Mouse (Mus musculus): ENCODE results near the gene Pltp. TPM values are rescaled to one million over a fixed set of nuclear protein-coding genes. Genes with fewer than 3 reads are reported as not detected.

Gene Pltp
- polyA plus RNA-seq, 2 experiments from 2014 or later: 0.87 to 1.0 TPM

GRCm38 (mm10) chr2:164845782-164846181 lies 11.7 kb downstream of the Pltp start:
- ATAC-seq: no peak

- ATAC-seq: no peak
Observed at GRCm38 (mm10) chr2:164835164-164835563, 22.3 kb downstream of the Pltp start.

- ATAC-seq: peak; percentile 21
Observed at GRCm38 (mm10) chr2:164834531-164834930, 23.0 kb downstream of the Pltp start.

DNA sequence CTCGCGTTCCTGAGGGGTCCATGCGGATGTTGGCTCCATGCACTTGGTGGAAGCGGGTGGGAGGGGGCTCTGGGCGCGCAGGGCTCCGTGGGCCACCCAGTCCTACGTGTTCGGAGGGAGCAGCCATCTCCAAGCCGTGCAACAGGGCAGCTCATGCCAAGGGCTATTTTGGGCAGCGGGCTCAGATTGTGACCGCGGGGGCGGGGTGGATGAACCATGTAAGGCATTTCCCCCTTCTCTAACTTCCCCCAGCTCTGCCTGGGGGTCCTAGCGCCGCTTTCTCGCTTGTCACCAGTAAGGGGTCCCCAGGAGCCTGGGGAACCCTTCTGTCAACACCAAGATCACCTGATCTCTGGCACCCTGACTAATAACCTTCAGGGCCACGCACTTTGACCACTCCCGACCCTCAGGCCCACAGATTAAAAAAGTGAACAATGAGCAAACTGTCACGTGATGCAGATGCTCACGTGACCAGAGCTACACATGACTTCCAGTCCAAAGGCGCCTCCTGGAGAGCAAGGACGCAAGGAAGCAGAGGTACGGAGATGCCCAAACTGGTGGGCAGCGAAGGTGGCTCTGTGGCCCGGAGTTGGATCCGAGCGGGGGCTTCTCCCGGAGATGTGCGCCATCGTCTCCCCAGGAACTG lies 24.1 kb downstream of the Pltp start, which contains the start of gene Neurl2:
Neurl2 (minus strand) TSS at position 143 of the 646 bp plus-strand sequence.
- peak; percentile 53 for ATAC-seq

- peak; percentile 81 for ATAC-seq
Observed at GRCm38 (mm10) chr2:164832748-164833301, 24.7 kb downstream of the Pltp start, which contains the start of gene Ctsa. Gene Ctsa (plus strand): TSS chr2:164832873.

DNA sequence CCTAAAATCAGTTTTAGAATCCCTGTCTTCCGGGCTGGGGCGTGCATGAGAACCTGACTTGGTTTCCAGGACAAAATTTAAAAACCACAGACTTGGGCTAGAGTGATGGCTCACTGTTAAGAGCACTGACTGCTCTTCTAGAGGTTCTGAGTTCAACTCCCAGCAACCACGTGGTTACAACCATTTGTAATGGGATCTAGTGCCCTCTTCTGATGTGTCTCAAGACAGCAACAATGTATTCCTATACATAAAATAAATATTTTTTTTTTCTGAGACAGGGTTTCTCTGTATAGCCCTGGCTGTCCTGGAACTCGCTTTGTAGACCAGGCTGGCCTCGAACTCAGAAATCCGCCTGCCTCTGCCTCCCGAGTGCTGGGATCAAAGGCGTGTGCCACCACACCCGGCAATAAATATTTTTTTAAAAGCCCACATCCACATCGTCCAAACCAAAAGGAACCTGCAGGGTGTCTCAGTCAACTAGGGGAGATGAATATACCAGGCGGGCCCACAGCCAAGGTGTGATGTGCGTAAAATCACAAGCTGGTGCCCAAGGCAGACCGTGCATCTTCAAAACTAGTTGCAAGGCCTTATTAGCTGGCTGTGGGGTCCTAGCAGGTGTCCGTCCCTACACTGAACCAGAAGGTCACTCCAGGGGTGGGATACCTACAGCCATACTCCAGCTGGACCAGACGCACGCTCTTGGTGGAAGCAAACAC lies 25.3 kb downstream of the Pltp start:
- ATAC-seq: no peak

DNA sequence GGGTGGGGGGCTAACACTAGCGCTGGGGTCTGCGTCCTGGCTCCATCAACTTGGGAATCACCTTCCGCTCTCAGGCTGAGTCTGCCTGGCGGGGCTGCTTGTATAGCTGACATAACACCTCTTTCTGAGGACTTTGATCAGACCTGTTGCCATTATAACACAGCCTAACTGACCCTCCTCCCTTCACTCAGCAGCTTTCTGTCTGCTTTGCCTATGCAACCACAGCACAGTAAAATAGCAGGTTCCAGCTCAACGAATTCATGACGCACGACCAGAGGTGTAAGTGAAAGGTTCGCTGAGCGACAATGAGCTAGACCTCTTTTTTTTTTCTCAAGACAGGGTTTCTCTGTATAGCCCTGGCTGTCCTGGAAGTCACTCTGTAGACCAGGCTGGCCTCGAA lies 26.5 kb downstream of the Pltp start:
- ATAC-seq: no peak

- no peak for ATAC-seq
Observed at GRCm38 (mm10) chr2:164829090-164829489, 28.4 kb downstream of the Pltp start.

- no peak for ATAC-seq
Observed at GRCm38 (mm10) chr2:164828437-164828836, 29.1 kb downstream of the Pltp start, which contains the start of gene Spata25. Gene Spata25 (minus strand): TSS chr2:164828537.

DNA sequence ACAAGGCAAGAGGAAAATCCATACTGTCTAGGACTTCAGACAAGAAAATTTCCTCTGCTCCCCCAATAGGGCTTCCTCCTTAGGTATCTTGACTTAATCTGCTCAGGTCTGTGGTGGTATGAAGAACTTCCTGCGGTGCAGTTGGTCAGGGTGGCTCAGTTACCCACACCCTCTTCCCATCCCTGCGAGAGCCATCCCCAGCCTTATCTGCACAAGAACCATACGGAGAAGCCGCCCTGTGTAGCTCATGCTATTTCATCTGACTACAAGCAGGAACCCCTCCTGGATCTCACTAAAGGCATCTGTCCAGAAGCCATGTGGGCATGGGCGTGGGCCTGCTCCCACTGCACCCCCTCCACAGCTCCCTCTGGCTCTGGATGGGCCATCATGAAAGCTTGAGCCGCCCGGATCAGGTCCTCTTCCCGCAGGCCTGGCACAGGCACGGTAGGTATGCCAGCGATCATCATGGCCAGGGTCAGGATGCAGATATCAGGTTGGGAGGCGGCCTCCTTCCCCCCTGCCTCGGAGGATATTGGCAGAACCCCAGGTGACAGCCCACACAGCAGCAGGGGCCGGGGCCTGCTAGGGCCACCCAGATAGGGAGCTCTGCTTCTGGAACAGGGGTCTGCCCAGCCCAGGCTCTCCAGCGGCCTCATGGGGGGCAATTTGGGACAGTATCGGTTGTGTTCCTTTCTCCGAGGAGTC lies 30.2 kb downstream of the Pltp start:
- ATAC-seq: no peak

- no peak for ATAC-seq
Observed at GRCm38 (mm10) chr2:164825521-164825920, 32.0 kb downstream of the Pltp start.

DNA sequence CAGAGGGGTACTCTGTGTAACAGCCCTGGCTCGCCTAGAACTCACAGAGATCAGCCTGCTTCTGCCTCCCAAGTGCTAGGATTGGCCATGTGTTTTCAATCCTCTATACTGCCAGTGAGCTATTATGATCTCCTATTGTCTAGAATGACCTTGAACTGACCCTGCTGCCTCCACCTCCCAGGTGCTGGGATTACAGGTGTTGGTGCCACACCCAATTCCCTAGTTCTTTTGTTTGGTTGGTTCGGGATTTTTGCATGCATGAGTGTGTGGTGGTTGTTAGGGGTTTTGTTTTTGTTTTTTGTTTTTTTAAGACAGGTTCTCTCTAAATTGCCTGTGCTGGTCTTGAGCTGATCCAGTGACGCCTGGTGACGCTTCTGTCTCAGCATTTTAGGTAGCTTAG lies 33.5 kb downstream of the Pltp start:
- no peak for ATAC-seq

- no peak for ATAC-seq
Observed at GRCm38 (mm10) chr2:164823181-164823585, 34.3 kb downstream of the Pltp start.

DNA sequence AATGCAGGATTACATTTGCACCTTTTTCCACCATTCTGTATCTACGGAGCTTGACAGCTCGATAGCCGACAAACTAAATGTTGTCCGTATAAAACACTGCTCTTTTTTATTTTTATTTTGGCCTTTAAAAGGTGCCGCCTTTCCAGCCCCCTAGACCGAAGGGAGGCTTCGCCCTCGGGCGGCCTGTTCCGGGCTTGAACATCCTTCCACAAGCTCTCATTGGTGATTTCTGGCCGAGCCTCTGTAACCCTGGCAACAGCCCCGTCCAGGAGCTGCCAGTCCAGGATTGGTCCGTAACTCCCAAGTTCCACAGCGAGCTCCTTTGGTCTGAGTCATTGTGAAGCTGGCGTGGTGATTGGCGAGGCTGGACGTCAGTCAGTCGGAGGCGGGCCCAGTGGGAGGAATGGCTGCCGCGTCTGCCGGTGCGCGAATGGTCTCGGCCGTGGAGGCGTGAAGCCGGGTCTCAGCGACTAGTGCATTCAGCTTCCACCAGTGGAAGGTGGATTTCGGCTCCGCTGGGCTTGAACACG lies 34.8 kb downstream of the Pltp start, which contains the start of gene Zswim1:
Zswim1 (plus strand) TSS at position 51 of the 530 bp plus-strand sequence.
- ATAC-seq: peak; percentile 100

DNA sequence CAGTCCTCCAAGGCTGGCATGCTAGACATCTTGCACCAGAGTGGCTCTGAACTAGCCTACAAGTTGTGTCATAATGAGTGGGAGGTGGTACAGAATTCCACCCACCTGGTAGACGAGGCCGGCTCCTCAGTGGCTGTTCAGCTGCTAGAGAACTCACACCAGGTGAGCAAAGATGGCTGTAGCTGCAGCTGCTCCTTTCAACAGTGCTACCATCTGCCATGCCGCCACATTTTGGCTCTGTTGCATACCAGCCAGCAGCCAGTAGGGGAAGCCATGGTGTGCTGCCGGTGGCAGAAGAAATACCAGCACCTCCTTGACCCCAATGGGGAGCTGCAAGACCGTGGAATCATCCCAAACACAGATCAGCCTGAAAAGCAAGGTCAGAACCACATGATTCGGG lies 36.5 kb downstream of the Pltp start:
- ATAC-seq: no peak

DNA sequence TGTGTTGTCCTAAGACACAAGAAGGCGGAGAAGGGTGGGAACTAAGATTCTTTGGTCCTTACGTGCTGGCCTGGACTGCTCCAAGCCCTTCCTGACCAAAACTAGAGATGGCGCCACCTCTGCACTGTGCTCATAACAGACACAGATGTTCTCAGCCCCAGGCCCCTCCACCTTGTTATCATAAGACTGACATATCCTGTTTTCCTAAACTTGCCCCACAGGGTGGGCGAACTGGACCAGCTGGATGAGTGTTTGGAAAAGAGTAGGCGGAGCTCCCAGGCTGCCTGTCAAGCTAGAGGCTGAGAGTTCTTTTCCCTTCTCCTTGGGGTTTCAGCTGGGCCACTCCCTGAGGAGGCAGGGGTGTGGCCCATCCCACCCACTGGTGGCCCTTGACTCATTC lies 39.8 kb downstream of the Pltp start:
- no peak for ATAC-seq

DNA sequence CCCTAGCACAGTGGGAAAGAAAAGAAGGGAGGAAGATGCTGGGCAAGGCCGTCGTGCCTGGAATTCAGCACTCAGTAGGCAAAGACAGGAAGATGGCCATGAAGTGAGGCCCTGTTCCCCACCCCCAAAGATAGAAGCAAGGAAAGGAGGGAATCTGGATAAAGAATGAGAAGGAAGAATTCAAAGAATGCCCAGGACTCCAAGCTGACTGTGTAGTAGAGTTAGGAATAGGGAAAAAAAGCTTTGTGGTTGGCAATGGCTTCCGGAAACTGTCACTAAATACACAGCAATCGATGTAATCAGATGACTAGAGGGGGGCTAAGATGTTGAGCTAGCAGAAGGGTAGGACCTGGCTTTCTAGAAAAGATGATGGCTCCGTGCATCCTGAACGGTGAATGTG lies 40.3 kb downstream of the Pltp start:
- no peak for ATAC-seq

DNA sequence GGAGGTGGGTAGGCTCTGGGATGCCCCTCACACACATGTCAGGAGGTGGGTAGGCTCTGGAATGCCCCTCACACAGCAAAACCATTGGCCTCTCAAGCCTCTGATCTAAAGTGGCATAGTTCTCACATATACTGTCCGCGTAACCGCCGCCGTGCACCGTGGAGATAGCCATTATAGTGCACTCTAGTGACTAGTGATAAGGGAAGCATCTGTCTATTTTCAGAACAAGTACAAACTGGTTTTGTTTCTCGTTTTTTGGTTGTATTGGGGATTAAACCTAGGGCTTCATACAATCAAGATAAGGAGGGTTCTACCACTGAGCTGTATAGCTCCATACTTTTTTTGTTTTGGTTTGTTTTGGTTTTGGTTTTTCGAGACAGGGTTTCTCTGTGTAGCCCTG lies 41.7 kb downstream of the Pltp start:
- no peak for ATAC-seq

DNA sequence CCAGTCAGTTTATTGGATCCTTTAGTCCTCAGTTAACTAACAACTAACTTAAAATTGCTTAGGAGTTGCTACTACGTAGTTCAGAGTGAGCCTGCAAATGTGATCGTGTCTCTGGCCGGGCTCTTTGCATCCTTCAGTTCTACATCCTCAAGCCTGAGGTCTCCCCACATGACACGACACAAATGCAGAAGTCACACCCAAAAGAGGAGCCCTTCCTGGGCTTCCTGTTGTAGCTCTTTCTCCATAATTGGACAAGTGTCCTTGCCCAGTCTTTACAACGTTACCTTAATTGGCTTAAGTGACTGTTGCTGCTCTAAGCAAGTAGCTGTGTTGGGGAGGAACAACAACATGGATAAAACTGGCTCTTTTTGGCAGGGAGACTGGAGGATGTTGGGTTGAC lies 42.2 kb downstream of the Pltp start:
- no peak for ATAC-seq

DNA sequence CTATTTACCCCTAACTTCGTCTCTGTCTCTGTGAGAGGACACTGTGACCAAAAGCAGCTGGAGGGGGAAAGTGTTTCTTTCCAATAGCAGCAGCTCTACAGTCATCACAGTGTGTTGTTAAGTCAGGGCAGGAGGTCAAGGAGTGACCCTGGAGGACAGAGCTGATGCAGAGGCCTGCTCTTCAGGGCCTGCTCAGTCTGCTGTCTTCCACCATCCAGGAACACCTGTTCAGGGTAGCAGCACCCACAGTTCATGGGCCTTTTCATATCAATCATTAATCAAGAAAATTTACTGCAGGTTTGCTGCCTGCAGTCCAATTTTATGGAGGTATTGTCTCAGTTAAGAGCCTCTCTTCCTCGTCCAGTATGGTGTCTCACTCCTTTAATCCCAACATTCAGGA lies 44.0 kb downstream of the Pltp start:
- no peak for ATAC-seq

GRCm38 (mm10) chr2:164806614-164807013 lies 50.9 kb downstream of the Pltp start:
- ATAC-seq: no peak

- no peak for ATAC-seq
Observed at GRCm38 (mm10) chr2:164805332-164805718, 52.2 kb downstream of the Pltp start.

All from activated CD4-positive, CD25-positive, alpha-beta regulatory T cell, adult 4 months (primary cell).